Mouse (Mus musculus) olfactory bulb, adult 2 months (tissue): ENCODE results near the gene Wars. TPM values are rescaled to one million over a fixed set of nuclear protein-coding genes. Genes with fewer than 3 reads are reported as not detected.

Experiments
- H3K27ac ChIP-seq: fragments of 200-500 bp; 2 replicates; pipeline ENCODE4 v1.5.1; 2012; ENCODE audit warnings: low read depth, low read length; ENCODE audit not compliant: insufficient read depth
- H3K4me1 ChIP-seq: fragments of 200-500 bp; 2 replicates; pipeline ENCODE4 v1.6.1; 2012; ENCODE audit warnings: low read length; ENCODE audit not compliant: control insufficient read depth, insufficient read depth
- H3K4me3 ChIP-seq: fragments of 200-500 bp; 2 replicates; pipeline ENCODE4 v1.5.1; 2012; ENCODE audit warnings: mild to moderate bottlenecking, low read depth, low read length, moderate library complexity; ENCODE audit not compliant: insufficient read depth
- CTCF ChIP-seq: fragments of 200-500 bp; IDR thresholded peaks from 2 replicates; pipeline ENCODE4 v1.5.1; 2012; ENCODE audit warnings: low read depth, mild to moderate bottlenecking, low read length, moderate library complexity; ENCODE audit not compliant: insufficient read depth
- POLR2A ChIP-seq: fragments of 200-500 bp; IDR thresholded peaks from 2 replicates; pipeline ENCODE4 v1.6.1; 2012; ENCODE audit warnings: mild to moderate bottlenecking, low read depth, low read length, moderate library complexity; ENCODE audit not compliant: insufficient read depth
- WGBS: fragments of 180-500 bp; shearing (Covaris S2); methylation state at CpG from one replicate; pipeline ENCODE4 v1.1.7; 2018; 5-methylcytosine and 5-hydroxymethylcytosine counted together
- polyA plus RNA-seq: library from polyadenylated mRNA; stranded (reverse); fragments of >200 nt; gene quantifications from 2 replicates; pipeline ENCODE4 v1.2.4, GENCODE M21; 2012; ENCODE audit warnings: low replicate concordance; ENCODE audit not compliant: missing spikeins, insufficient read depth, insufficient read length

Gene Wars
- polyA plus RNA-seq, 1 experiment = not detected

GRCm38 (mm10) chr12:108826958-108827535 lies 66.9 kb downstream of the Wars start:
- Histone ChIP-seq H3K4me1 (peaks cover 9% of the 10 kb centered on the region), H3K27ac (no peak overlapping the region), H3K4me3 (no peak overlapping the region)
- TF ChIP-seq CTCF (no peak), POLR2A (no peak)
- WGBS = 94% methylated on average over 28 of the region's 28 CpGs

- Histone ChIP-seq H3K27ac (no peak overlapping the region), H3K4me1 (peaks cover 4% of the 10 kb centered on the region), H3K4me3 (no peak overlapping the region)
- TF ChIP-seq POLR2A (no peak), CTCF (no peak)
- 94% methylated on average over 19 of the region's 19 CpGs for WGBS
Observed at GRCm38 (mm10) chr12:108826282-108826957, 67.6 kb downstream of the Wars start.

- no peaks in the 10 kb centered on the region for H3K4me1 ChIP-seq
- TF ChIP-seq POLR2A = no peak
- TF ChIP-seq CTCF = no peak
- no peak overlapping the region for H3K4me3 ChIP-seq
- WGBS = 81% methylated on average over 13 of the region's 13 CpGs
- no peak overlapping the region for H3K27ac ChIP-seq
Observed at GRCm38 (mm10) chr12:108825561-108826224, 68.3 kb downstream of the Wars start.

- no peak overlapping the region for H3K4me3 ChIP-seq
- no peak for TF ChIP-seq CTCF
- 89% methylated on average over 15 of the region's 15 CpGs for WGBS
- peaks cover 2% of the 10 kb centered on the region for H3K4me1 ChIP-seq
- no peak overlapping the region for H3K27ac ChIP-seq
Observed at GRCm38 (mm10) chr12:108824225-108824874, 69.6 kb downstream of the Wars start.

DNA sequence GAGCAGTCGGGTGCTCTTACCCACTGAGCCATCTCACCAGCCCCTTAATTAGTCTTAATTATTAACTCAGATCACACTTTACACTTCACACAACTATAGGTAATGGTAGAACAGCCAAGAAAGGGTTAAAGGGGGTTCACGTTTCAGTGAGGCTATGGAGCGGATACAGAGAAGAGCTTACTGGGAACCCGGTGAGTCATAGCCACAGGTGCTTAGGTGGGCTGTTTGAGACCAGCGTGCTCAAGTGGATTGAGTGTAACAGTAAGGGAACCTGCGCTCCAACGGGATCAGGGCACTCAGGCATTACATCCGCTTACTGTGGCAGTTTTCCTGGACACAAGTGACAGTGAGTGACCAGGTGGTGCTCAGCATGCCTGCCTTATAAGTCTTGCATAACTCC lies 70.9 kb downstream of the Wars start:
- Histone ChIP-seq H3K4me3 (no peak overlapping the region), H3K4me1 (peaks cover 4% of the 10 kb centered on the region), H3K27ac (no peak overlapping the region)
- 69% methylated on average over 8 of the region's 8 CpGs for WGBS
- TF ChIP-seq POLR2A = no peak
- no peak for TF ChIP-seq CTCF

DNA sequence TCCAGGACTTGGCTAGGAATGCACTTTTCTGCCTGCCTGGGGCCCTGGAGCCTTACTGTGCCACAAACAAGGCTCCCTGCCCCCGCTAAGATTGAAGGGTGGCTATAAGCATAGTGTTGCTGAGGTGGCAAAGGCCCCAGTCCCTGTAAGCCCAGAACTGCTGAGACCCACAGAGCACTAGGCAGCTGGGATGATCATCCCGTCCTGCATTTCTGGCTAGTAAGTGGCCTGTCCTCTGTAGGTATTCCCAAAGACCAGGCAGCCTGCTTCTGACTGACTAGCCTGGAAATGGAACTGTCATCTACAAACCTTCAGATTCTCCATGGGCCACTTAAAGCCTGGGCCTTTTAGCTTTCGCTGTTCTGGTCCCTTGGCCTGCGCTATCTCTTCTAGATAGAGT lies 73.5 kb downstream of the Wars start:
- Histone ChIP-seq H3K27ac (no peak overlapping the region), H3K4me1 (peaks cover 7% of the 10 kb centered on the region), H3K4me3 (no peak overlapping the region)
- TF ChIP-seq POLR2A (no peak), CTCF (no peak)
- 91% methylated on average over 4 of the region's 4 CpGs for WGBS

GRCm38 (mm10) chr12:108816569-108816968 lies 77.4 kb downstream of the Wars start:
- Histone ChIP-seq H3K27ac (no peak overlapping the region), H3K4me1 (peaks cover 14% of the 10 kb centered on the region), H3K4me3 (no peak overlapping the region)
- 49% methylated on average over 11 of the region's 11 CpGs for WGBS
- TF ChIP-seq POLR2A (no peak), CTCF (no peak)

DNA sequence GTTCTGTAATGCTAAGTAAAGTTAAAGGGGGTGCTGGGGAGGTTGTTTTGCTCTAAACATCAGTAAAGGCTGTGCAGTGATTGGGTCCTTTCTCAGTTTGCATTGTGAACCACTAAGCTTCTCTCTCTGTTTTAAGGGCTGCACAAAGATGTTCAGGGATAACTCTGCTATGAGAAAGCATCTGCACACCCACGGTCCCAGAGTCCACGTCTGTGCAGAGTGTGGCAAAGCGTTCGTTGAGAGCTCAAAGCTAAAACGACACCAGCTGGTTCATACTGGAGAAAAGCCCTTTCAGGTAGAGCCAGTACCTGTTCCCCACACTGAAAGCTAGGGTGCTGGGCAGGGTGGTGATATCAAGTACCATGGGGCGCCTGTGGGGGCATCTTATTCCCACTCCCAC lies 79.5 kb downstream of the Wars start:
- Histone ChIP-seq H3K4me1 (peaks cover 18% of the 10 kb centered on the region), H3K27ac (no peak overlapping the region), H3K4me3 (no peak overlapping the region)
- no peak for TF ChIP-seq CTCF
- no peak for TF ChIP-seq POLR2A
- 63% methylated on average over 6 of the region's 6 CpGs for WGBS

GRCm38 (mm10) chr12:108812463-108812862 lies 81.5 kb downstream of the Wars start:
- no peak for TF ChIP-seq CTCF
- TF ChIP-seq POLR2A = no peak
- Histone ChIP-seq H3K4me1 (peaks cover 17% of the 10 kb centered on the region), H3K27ac (no peak overlapping the region), H3K4me3 (no peak overlapping the region)
- 23% methylated on average over 6 of the region's 6 CpGs for WGBS
